Mouse (Mus musculus) layer of hippocampus, adult 8-10 months (tissue): ENCODE results near the gene Nudt15. TPM values are rescaled to one million over a fixed set of nuclear protein-coding genes. Genes with fewer than 3 reads are reported as not detected.

ENCODE experiments used
- DNase-seq, 2 experiments: peaks; one replicate each; pipeline ENCODE4 v3.0.0; 2022; ENCODE audit warnings: low spot score in 2 of 2
- total RNA-seq, 4 experiments: library from RNA; stranded (reverse); gene quantifications; 2 replicates each; pipeline ENCODE4 v1.2.4; 2022

Nudt15 gene
- total RNA-seq, 4 experiments from 2014 or later, result 5.2 to 7.3 (median 6.5) TPM

GRCm38 (mm10) chr14:73508630-73509395 is 39.2 kb downstream of the Nudt15 start:
- no peak for DNase-seq

- no peak for DNase-seq
These were observed 40.2 kb downstream of the Nudt15 start for GRCm38 (mm10) chr14:73507702-73508376.

DNA sequence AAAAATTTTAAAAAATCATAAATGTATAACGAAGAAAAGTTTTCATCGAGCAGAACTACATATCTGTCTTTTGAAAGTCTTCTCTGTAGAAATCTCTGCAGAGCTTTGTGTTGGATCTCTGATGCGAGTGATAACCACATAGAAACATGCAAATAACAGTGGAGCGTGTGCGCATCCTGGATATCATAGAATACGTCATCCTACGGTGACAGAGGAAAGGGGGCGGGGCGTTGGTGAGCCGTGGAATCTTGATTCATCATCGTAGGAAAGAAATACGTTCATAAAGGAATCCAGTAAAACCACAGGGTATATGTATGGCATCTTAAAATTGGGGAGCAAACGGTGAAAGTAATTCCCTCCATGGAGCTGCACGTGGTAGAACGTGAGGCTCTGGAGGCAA is 40.8 kb downstream of the Nudt15 start:
- no peak for DNase-seq

DNA sequence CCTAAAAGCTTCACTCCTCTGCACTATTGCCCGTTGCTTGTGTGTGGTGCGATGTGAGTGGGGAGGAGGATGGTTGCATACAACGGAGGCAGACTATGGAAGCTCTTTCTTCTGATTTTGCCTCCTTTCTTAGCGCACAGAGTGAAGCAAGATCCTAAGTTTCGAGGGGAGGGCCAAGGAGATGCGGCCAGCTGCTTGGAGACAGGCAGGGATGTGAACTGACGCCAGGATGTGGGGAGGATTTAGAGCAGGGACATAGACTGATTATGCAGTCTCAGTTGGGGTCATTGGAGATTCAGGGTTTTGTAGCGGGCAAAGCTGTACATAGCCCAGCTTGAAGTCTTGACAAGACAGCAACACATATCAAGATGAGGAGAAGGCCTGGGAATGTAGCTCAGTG is 41.8 kb downstream of the Nudt15 start:
- DNase-seq, result no peak

DNA sequence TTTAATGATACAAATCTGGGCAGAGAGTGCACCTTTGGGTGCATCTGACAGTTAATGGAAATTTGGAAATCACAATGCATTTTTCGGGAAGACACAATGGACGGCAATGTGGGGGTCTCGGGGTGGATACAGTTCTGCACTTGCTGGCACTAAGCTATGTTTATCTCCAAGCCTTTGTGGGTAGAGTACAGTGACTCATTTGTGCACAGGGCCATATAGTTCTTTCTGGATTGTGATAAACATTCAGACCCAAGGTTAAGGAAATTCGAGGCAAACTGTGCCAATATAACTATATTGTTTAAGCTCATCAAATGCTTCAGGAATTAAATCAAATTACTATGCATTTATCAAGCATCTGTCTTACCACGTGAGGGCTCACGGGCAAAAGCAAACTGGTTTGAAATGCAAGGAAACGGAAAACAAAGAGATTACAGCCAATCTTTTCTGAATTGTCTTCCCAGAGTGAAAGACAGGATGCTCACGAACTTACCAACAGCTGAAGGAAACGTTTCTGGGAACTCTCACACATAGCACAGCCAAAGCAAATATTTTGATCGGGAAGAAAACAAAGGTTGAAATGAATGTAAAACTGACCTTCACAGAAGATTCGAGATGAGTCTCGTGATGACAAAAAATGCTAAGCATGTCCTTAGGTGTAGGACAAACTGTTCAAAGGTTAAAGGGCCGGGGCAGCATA is 44.7 kb downstream of the Nudt15 start:
- DNase-seq, result no peak

GRCm38 (mm10) chr14:73502591-73503184 is 45.4 kb downstream of the Nudt15 start:
- DNase-seq, result peak; percentile 29 to 37

DNA sequence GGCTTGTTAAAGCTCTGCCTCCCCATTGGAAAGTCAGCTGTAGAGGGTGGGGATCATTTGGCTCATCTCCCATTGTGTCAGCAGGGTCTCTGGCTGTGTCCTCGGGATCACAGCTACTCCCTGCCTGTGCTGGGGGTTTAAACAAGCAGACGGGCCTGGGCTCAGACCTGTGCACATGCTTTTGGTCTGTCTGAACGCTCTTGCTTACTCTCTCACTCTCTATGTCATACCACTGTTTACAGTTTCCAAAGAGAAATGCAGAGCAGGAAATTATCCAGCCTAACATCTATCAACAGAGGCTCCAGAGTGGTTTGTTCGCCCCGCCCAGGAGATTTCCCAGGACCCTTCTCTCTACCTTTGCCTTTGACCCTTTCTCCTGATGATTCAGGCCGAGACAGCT is 46.3 kb downstream of the Nudt15 start:
- DNase-seq, result no peak

GRCm38 (mm10) chr14:73501283-73501682 is 46.8 kb downstream of the Nudt15 start:
- no peak for DNase-seq

- DNase-seq, result no peak
These were observed 52.3 kb downstream of the Nudt15 start for GRCm38 (mm10) chr14:73495753-73496152.

DNA sequence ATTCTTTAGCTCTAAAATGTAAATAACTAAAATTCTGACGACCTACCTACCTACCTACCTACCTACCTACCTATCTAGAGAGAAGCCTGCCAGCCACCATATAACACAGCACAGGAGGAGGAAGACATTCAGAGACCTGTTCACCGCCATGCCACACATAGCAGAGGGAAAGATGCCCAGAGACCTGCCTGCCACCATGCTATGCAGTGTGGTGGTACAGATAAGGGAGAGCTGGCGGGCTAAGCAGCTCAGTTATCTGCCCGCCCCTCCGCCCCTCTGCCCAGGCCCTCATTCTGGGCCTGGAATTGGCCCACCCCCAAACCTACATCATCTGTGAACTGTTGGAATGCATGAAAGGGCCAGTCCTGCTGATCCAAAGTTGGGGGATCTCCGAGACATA is 53.9 kb downstream of the Nudt15 start:
- DNase-seq, result no peak

DNA sequence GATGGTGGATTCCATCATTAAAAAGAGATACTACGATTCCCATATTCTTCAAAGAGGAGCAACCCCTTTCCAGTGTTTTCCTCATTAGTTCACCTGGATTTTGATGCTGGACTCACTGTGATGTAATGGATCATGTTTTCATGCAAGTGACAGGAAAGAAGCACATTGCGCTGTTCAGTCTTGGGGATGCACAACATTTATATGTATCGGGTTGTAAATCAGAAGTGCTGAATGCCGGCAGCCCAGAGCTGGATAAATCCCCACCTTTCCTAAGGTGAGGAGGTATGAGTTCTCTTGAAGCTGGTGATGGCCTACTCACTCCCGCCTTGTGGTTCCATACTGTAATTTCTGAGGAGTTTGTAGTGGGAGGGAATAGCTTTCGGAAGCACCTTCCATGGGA is 54.7 kb downstream of the Nudt15 start:
- DNase-seq, result no peak

DNA sequence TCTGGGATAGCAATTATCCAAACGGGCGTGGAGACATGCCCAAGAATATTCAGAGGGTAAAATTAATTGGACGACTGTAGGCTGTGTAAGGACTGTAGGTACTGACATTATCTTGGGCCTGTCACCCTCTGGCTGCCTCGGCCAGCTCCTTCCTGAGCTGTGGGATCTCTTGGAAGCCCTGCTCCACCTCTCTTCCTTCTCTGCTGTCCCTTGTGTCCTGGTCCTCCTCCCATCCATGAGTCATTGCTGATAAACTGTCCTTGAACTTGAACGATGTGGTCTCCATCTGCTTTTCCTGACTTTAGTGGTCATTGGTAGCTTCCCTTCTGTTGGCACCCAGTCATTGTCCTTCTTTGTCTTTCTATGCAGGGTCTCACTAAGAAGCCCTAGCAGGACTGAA is 61.4 kb downstream of the Nudt15 start:
- no peak for DNase-seq

- no peak for DNase-seq
These were observed 63.5 kb downstream of the Nudt15 start for GRCm38 (mm10) chr14:73484366-73485110.

DNA sequence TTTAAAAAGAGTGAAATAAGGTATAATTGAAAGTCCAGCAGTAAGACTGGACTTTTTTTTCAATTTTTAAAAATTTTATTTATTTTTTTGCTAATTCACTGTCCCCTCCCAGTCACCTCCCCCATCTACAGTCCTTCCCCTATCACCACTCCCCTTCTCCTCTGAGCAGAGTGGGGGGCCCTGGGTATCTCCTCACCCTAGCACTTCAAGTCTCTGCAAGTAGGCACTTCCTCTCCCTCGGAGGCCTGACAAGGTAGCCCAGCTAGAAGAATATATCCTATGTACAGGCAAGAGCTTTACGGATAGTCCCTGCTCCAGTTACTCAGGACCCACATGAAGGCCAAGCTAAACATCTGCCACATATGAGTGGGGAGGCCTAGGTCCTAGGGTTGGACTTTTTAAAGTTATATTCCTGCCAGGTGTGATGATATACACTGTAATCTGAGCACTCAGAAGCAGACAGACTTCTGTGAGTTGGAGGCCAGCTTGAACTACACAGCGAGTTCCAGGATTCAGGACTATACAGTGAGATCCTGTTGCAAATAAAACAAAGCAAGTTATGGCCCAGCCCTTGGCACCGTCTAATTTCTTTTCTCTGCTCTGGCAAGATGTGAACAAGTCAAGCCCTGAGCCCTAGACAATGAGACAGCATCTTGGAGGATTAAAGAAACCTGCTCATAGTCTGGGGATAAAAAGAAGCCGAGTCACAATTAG is 64.4 kb downstream of the Nudt15 start:
- no peak for DNase-seq

DNA sequence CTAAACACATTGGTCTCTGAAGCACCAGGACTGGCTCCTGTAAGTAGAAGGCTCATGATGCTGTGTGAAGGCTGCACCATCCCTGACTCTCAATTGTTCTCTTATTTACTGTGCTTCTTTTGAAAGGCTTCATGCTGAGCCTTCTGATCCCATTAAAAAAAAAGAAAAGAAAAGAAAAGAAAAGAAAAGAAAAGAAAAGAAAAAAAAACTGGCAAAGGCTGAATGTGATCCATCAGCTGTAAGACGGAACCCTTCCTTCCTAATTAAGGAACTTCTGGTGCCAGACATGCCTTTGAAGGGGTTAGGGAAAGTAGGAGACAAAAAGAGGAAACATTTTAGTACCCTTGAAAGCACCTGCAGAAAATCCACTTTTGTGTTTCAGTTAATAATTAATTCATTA is 68.3 kb downstream of the Nudt15 start:
- no peak for DNase-seq

- DNase-seq, result no peak
These were observed 69.7 kb downstream of the Nudt15 start for GRCm38 (mm10) chr14:73478321-73478720.

GRCm38 (mm10) chr14:73477077-73477476 is 71.0 kb downstream of the Nudt15 start:
- DNase-seq, result no peak

GRCm38 (mm10) chr14:73476361-73476934 is 71.6 kb downstream of the Nudt15 start:
- DNase-seq, result peak; percentile 35

DNA sequence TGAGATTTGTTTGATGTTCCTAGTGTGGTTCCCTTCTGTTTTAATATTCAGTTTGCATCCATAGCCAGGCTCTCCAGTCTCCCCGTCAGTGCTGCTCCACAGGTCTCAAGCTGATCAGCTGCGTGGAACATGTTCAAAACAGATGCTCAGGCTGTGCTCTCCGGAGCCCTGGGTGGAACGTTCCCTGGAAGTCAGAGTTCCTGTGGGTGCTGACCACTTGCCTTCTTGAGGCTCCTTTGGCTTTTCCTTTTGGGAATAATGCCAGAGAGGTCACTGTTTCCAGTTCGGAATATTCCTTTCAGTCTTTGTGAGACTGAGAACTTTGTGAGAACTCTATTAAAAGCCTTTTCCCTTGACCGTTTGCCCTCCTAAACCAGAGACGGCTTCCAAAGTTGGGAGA is 72.5 kb downstream of the Nudt15 start:
- no peak for DNase-seq

GRCm38 (mm10) chr14:73474636-73475093 is 73.4 kb downstream of the Nudt15 start:
- peak in 1 of 2 experiments; percentile 50 for DNase-seq
